Mouse (Mus musculus) inflammation-experienced regulatory T-cells, adult 16 weeks (primary cell): ENCODE measurements around the gene Napb. TPM values are rescaled to one million over a fixed set of nuclear protein-coding genes. Genes with fewer than 3 reads are reported as not detected.

Experiments
- polyA plus RNA-seq: library from polyadenylated mRNA; unstranded; fragments of 100-300 nt; shearing (Covaris generic); gene quantifications from one replicate; pipeline ENCODE4 v1.2.1, GENCODE M21; 2017

Napb gene
- 2.0 TPM for polyA plus RNA-seq

GRCm38 (mm10) chr2:148732327-148733000 lies at the start of gene Napb:
TSS of gene Napb (minus strand) at chr2:148732467.

DNA sequence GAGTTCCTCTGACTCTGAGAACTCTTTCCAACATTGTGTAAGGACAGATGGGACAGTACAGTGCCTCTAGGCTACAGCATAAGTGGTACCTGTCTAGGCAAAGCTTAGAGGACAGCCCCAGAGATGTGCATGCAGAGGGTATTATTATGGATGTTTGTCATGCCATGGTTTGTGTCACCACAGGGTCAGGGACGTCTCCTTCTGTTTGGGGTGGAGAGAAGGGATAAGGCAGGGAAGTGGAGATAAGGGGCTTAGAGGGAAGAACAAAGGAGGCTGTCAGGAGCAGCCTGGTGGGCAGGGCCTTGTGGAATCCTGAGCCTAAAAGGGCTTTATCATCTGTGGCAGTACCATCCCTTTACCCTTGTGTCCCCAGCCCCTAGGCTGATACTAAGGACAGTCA lies 49.4 kb upstream of the Napb start, which contains the start of gene 8030411F24Rik:
8030411F24Rik (plus strand) TSS at position 301 of the 400 bp plus-strand sequence.

DNA sequence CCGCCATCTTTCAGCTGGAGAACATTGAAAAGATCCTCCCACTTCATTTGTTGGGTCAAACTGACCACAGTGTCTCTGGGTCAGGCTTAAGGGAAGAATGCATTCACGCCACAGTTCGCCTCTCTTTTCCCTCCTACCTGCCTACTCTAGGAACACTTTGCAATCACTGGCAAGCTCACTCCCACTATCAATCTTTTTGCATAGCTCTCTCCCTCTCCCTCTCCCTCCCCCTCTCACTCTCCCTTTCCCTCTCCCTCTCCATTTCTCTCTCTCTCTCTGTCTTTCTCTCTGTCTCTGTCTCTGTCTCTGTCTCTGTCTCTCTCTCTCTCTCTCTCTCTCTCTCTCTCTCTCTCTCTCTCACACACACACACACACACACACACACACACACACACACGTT lies 39.1 kb upstream of the Napb start, which contains the start of gene Cst11:
Cst11 (minus strand) TSS at position 101 of the 400 bp plus-strand sequence.

DNA sequence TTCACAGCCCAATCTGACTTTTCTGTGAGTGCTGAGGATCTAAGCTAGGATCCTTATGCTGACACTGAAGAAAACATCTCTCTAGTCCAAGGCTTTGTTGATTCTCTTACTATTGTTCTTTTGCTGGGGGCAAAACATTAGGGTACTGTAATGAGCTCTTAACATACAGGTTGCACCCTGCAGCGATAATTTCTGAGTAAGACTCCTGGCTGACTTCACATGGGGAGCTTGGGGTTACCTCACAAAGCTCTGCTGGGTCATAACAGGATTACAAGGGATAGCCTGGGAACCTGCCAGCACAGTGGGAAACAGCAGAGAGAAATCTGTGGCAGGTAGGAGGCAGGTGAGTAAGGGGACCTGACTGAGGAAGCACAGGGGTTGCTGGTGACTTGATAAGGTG lies 17.8 kb upstream of the Napb start, which contains the start of gene Cstl1:
Cstl1 (plus strand) TSS at position 301 of the 400 bp plus-strand sequence.

DNA sequence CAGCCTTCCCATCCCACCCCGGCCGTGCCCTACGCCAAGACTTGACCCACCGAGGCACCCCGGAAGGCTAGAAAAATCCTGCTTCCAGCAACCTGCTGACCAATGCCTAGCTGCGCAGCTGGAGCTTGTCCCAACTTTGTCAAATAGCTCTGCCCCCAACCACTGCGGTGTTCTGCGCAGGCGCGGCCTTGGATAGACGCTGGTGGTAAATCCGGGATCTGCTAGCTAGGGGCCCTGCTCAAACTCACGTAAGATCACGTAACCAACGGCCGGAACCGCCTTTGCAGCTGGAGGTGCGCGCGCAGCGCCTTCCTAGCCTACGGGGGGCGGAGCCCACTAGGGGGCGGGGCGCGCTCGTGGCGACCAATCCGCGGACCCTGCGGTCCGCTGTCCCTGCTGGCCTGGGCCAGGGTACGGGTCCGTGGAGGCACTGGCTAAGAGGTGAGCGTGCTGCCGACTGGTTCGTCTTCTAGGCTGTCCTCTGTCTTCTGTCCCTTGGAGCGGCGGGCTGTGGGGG lies 51.4 kb downstream of the Napb start, which contains the start of gene Gzf1:
Gzf1 (plus strand) TSS at position 249 of the 517 bp plus-strand sequence.

DNA sequence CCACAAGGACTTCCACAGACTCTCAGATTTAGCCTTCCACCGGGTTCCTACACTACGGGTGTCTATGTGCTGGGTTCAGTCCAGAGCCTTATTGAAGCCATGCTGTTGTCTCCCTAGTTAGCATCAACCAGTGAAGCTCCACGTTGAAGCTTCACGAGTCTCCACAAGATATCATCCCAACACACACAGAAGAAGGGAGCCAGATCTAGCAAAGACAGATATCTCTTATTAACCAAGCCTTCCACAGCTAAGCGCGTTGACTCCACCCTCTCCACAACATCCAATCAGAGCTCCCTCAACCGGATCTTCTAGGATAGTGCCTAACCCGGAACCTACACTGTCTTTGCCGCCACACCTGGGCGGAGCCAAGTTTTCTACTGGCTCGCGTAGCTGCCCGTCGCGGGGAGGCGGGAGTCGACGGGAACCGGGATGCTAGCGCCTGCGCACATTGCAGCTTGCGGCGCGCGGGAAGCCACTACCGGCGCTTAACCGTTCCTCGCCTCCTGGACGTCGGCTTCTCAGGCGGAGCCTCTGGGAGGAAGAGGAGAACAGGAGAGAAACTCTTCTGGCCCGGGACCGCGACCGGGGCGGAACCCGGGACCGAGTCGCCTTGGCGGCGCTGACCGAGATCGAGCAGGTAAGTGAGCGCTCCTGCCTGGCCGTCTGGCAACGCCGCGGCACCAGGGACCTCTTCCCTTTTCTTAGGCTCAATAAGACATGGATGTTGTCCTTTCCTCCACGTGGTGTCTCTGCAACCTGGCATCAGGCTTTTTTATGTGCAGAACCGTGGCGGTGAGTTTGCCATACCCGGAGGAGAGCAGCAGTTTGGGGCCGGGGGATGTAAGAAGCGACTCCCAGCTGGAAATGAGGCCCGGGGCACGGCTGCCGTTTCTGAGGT lies 59.8 kb downstream of the Napb start, which contains the start of gene Nxt1:
Nxt1 (plus strand) TSS at position 403 of the 898 bp plus-strand sequence.

Other genes with a start within 250 kb of the Napb start
- gene Nxt1, start 59.9 kb downstream of the Napb start, polyA plus RNA-seq, result 69.5 TPM
- 22.5 TPM for gene Gzf1, start 51.4 kb downstream of the Napb start, polyA plus RNA-seq
- gene Cstl1, start 17.9 kb upstream of the Napb start, polyA plus RNA-seq, result not detected
- not detected for gene Cst11, start 39.0 kb upstream of the Napb start, polyA plus RNA-seq
- not detected for gene 8030411F24Rik, start 49.5 kb upstream of the Napb start, polyA plus RNA-seq
- not detected for gene Cst12, start 56.9 kb upstream of the Napb start, polyA plus RNA-seq
- not detected for gene Cst8, start 66.3 kb upstream of the Napb start, polyA plus RNA-seq
- gene Cst13, start 87.6 kb upstream of the Napb start, polyA plus RNA-seq, result not detected
- gene Cst9, start 102.7 kb upstream of the Napb start, polyA plus RNA-seq, result not detected
- gene 9230104L09Rik, start 132.6 kb upstream of the Napb start, polyA plus RNA-seq, result not detected
- 166 TPM for gene Cst3, start 143.2 kb upstream of the Napb start, polyA plus RNA-seq